Mouse (Mus musculus) hindbrain, embryonic 13.5 days (tissue): Measurements from ENCODE around the gene Atf6. TPM values are rescaled to one million over a fixed set of nuclear protein-coding genes. Genes with fewer than 3 reads are reported as not detected.

Experiments
- ATAC-seq: fragments of 200-750 bp; cut with Nextera tagmentation; 2 replicates; pipeline ENCODE4 v1.8.0; 2017; ENCODE audit warnings: moderate TSS enrichment; ENCODE audit not compliant: low FRiP score
- H3K27ac ChIP-seq: fragments of 300-500 bp; sonication (generic); 2 replicates; pipeline ENCODE4 v1.5.1; 2015; ENCODE audit warnings: inconsistent platforms, mild to moderate bottlenecking, moderate library complexity
- H3K27me3 ChIP-seq: fragments of 300-500 bp; sonication (generic); 2 replicates; pipeline ENCODE4 v1.6.1; 2015; ENCODE audit warnings: mild to moderate bottlenecking, inconsistent platforms
- H3K36me3 ChIP-seq: fragments of 300-500 bp; sonication (generic); 2 replicates; pipeline ENCODE4 v1.6.1; 2015; ENCODE audit warnings: mild to moderate bottlenecking, inconsistent platforms
- H3K4me1 ChIP-seq: fragments of 300-500 bp; sonication (generic); replicated peaks from 2 replicates; pipeline ENCODE4 v1.6.1; 2015; ENCODE audit warnings: inconsistent platforms
- H3K4me2 ChIP-seq: fragments of 300-500 bp; sonication (generic); 2 replicates; pipeline ENCODE4 v1.6.1; 2015; ENCODE audit warnings: inconsistent platforms, mild to moderate bottlenecking, moderate library complexity
- H3K4me3 ChIP-seq: fragments of 300-500 bp; sonication (generic); 2 replicates; pipeline ENCODE4 v1.5.1; 2015; ENCODE audit warnings: mild to moderate bottlenecking, inconsistent platforms
- H3K9ac ChIP-seq: fragments of 300-500 bp; sonication (generic); 2 replicates; pipeline ENCODE4 v1.6.1; 2015; ENCODE audit warnings: mild to moderate bottlenecking, inconsistent platforms
- H3K9me3 ChIP-seq: fragments of 300-500 bp; sonication (generic); 2 replicates; pipeline ENCODE4 v1.6.1; 2016; ENCODE audit warnings: inconsistent platforms
- WGBS: fragments of 180-500 bp; shearing (Covaris S2); methylation state at CpG from one replicate; pipeline ENCODE4 v1.1.7; 2015; 5-methylcytosine and 5-hydroxymethylcytosine counted together
- polyA plus RNA-seq: library from polyadenylated mRNA; unstranded; fragments of >200 nt; fragmentation: Nextera tagmentation; extraction: Ambion mirVana; gene quantifications from 2 replicates; pipeline ENCODE4 v1.2.1, GENCODE M21; 2015

Atf6 gene
- polyA plus RNA-seq, 1 experiment from 2014 or later, result 7.5 TPM

GRCm38 (mm10) chr1:170815287-170816004 is 52.1 kb downstream of the Atf6 start:
- Histone ChIP-seq H3K27me3 (no peaks in the 10 kb centered on the region), H3K9me3 (no peaks in the 10 kb centered on the region), H3K9ac (no peak overlapping the region), H3K4me3 (no peak overlapping the region), H3K4me1 (no peaks in the 10 kb centered on the region), H3K27ac (no peak overlapping the region), H3K36me3 (peaks cover 24% of the 10 kb centered on the region), H3K4me2 (no peak overlapping the region)
- no peak for ATAC-seq
- WGBS, result 97% methylated on average over 2 of the region's 2 CpGs

GRCm38 (mm10) chr1:170812822-170813221 is 54.7 kb downstream of the Atf6 start:
- WGBS, result 74% methylated on average over 5 of the region's 5 CpGs

GRCm38 (mm10) chr1:170807600-170808270 is 59.8 kb downstream of the Atf6 start:
- H3K4me3 ChIP-seq, result no peak overlapping the region
- H3K9ac ChIP-seq, result no peak overlapping the region
- H3K4me1 ChIP-seq, result no peaks in the 10 kb centered on the region
- H3K9me3 ChIP-seq, result no peaks in the 10 kb centered on the region
- ATAC-seq, result no peak
- WGBS, result 88% methylated on average over 2 of the region's 2 CpGs
- no peak overlapping the region for H3K27ac ChIP-seq
- no peaks in the 10 kb centered on the region for H3K27me3 ChIP-seq
- no peaks in the 10 kb centered on the region for H3K36me3 ChIP-seq
- H3K4me2 ChIP-seq, result no peak overlapping the region

More at GRCm38 (mm10) chr1:170812822-170813221, 54.7 kb downstream of the Atf6 start:
- Histone ChIP-seq H3K4me2 (no peak overlapping the region), H3K27me3 (no peaks in the 10 kb centered on the region), H3K4me1 (no peaks in the 10 kb centered on the region), H3K27ac (no peak overlapping the region), H3K4me3 (no peak overlapping the region), H3K9me3 (no peaks in the 10 kb centered on the region), H3K36me3 (peaks cover 11% of the 10 kb centered on the region), H3K9ac (no peak overlapping the region)
- no peak for ATAC-seq

- Histone ChIP-seq H3K27me3 (no peaks in the 10 kb centered on the region), H3K4me3 (no peak overlapping the region), H3K4me1 (no peaks in the 10 kb centered on the region), H3K9me3 (no peaks in the 10 kb centered on the region), H3K4me2 (no peak overlapping the region), H3K27ac (no peak overlapping the region), H3K36me3 (no peaks in the 10 kb centered on the region), H3K9ac (no peak overlapping the region)
- no peak for ATAC-seq
- 52% methylated on average over 11 of the region's 11 CpGs for WGBS
These were observed 62.9 kb downstream of the Atf6 start for GRCm38 (mm10) chr1:170804721-170805120.

- Histone ChIP-seq H3K4me1 (no peaks in the 10 kb centered on the region), H3K4me3 (no peak overlapping the region), H3K9me3 (no peaks in the 10 kb centered on the region), H3K27me3 (no peaks in the 10 kb centered on the region), H3K27ac (no peak overlapping the region), H3K36me3 (peaks cover 9% of the 10 kb centered on the region), H3K9ac (no peak overlapping the region), H3K4me2 (no peak overlapping the region)
- WGBS, result 72% methylated on average over 7 of the region's 7 CpGs
- ATAC-seq, result no peak
These were observed 64.9 kb downstream of the Atf6 start for GRCm38 (mm10) chr1:170802669-170803068.

GRCm38 (mm10) chr1:170800694-170801093 is 66.9 kb downstream of the Atf6 start:
- no peak overlapping the region for H3K9ac ChIP-seq
- no peaks in the 10 kb centered on the region for H3K9me3 ChIP-seq
- H3K4me2 ChIP-seq, result no peak overlapping the region
- no peaks in the 10 kb centered on the region for H3K4me1 ChIP-seq
- H3K4me3 ChIP-seq, result no peak overlapping the region
- no peak overlapping the region for H3K27ac ChIP-seq
- H3K27me3 ChIP-seq, result no peaks in the 10 kb centered on the region
- WGBS, result 75% methylated on average over 3 of the region's 3 CpGs
- no peak for ATAC-seq
- H3K36me3 ChIP-seq, result peaks cover 12% of the 10 kb centered on the region

GRCm38 (mm10) chr1:170795741-170796347 is 71.7 kb downstream of the Atf6 start:
- H3K9ac ChIP-seq, result no peak overlapping the region
- no peaks in the 10 kb centered on the region for H3K9me3 ChIP-seq
- H3K36me3 ChIP-seq, result peaks cover 20% of the 10 kb centered on the region
- no peaks in the 10 kb centered on the region for H3K4me1 ChIP-seq
- WGBS, result 89% methylated on average over 9 of the region's 9 CpGs
- H3K27me3 ChIP-seq, result no peaks in the 10 kb centered on the region
- H3K4me2 ChIP-seq, result no peak overlapping the region
- ATAC-seq, result no peak
- H3K27ac ChIP-seq, result no peak overlapping the region
- no peak overlapping the region for H3K4me3 ChIP-seq

- H3K27ac ChIP-seq, result no peak overlapping the region
- no peak for ATAC-seq
- no peak overlapping the region for H3K4me3 ChIP-seq
- H3K9ac ChIP-seq, result no peak overlapping the region
- WGBS, result 85% methylated on average over 6 of the region's 6 CpGs
- no peaks in the 10 kb centered on the region for H3K4me1 ChIP-seq
- no peak overlapping the region for H3K4me2 ChIP-seq
- no peaks in the 10 kb centered on the region for H3K9me3 ChIP-seq
- H3K36me3 ChIP-seq, result peaks cover 24% of the 10 kb centered on the region
- no peaks in the 10 kb centered on the region for H3K27me3 ChIP-seq
These were observed 76.0 kb downstream of the Atf6 start for GRCm38 (mm10) chr1:170791542-170791941.

GRCm38 (mm10) chr1:170791001-170791400 is 76.6 kb downstream of the Atf6 start:
- Histone ChIP-seq H3K27me3 (no peaks in the 10 kb centered on the region), H3K4me2 (no peak overlapping the region), H3K9me3 (no peaks in the 10 kb centered on the region), H3K36me3 (peaks cover 22% of the 10 kb centered on the region), H3K27ac (no peak overlapping the region), H3K4me1 (no peaks in the 10 kb centered on the region), H3K4me3 (no peak overlapping the region), H3K9ac (no peak overlapping the region)
- WGBS, result 81% methylated on average over 3 of the region's 3 CpGs
- ATAC-seq, result no peak

- H3K4me2 ChIP-seq, result no peak overlapping the region
- no peak overlapping the region for H3K27ac ChIP-seq
- H3K9ac ChIP-seq, result no peak overlapping the region
- H3K4me1 ChIP-seq, result no peaks in the 10 kb centered on the region
- H3K4me3 ChIP-seq, result no peak overlapping the region
- no peaks in the 10 kb centered on the region for H3K9me3 ChIP-seq
- ATAC-seq, result no peak
- no peaks in the 10 kb centered on the region for H3K27me3 ChIP-seq
- 75% methylated on average over 1 of the region's 1 CpGs for WGBS
- H3K36me3 ChIP-seq, result peaks cover 28% of the 10 kb centered on the region
These were observed 79.9 kb downstream of the Atf6 start for GRCm38 (mm10) chr1:170787643-170788042.

- Histone ChIP-seq H3K9ac (no peak overlapping the region), H3K4me3 (no peak overlapping the region), H3K27ac (no peak overlapping the region), H3K4me2 (no peak overlapping the region), H3K27me3 (no peaks in the 10 kb centered on the region), H3K9me3 (no peaks in the 10 kb centered on the region), H3K36me3 (peaks cover 28% of the 10 kb centered on the region), H3K4me1 (no peaks in the 10 kb centered on the region)
- WGBS, result 94% methylated on average over 14 of the region's 14 CpGs
- ATAC-seq, result no peak
These were observed 80.8 kb downstream of the Atf6 start for GRCm38 (mm10) chr1:170786570-170787341.

GRCm38 (mm10) chr1:170777688-170778087 is 89.9 kb downstream of the Atf6 start:
- Histone ChIP-seq H3K27me3 (no peaks in the 10 kb centered on the region), H3K4me2 (no peak overlapping the region), H3K36me3 (peaks cover 6% of the 10 kb centered on the region), H3K9me3 (no peaks in the 10 kb centered on the region), H3K4me1 (no peaks in the 10 kb centered on the region), H3K27ac (no peak overlapping the region), H3K4me3 (no peak overlapping the region), H3K9ac (no peak overlapping the region)
- no peak for ATAC-seq
- WGBS, result 90% methylated on average over 4 of the region's 4 CpGs
